ENCODE assay signal across 19 mouse cellular contexts in genomic region chr12:28868794-28869193, GRCm38 (mm10).
DNase-seq lines count a peak whose midpoint lies in the region; ATAC-seq and TF ChIP-seq lines count a peak whose summit lies in the region.
"Had no signal": no experiment of that assay in that cellular context is flagged by ENCODE, and none has a peak within 500 bp of the region (broad histone marks: within the 10 kb centered on the region; RNA-seq: fewer than 3 reads in every experiment).

No protein-coding gene starts in this region.

- no peaks in the 10 kb centered on the region for H3K9me3 ChIP-seq in hindbrain, postnatal 0 days (ENCODE audit: low read length)
- no peaks in the 10 kb centered on the region for H3K9me3 ChIP-seq in hindbrain, embryonic 16.5 days (ENCODE audit: control insufficient read depth, low read length)
- no peaks in the 10 kb centered on the region for H3K9me3 ChIP-seq in midbrain, embryonic 11.5 days (ENCODE audit: control insufficient read depth, low read length)
- H3K9me3 ChIP-seq in midbrain, embryonic 16.5 days (replicated peaks; ENCODE audit: control insufficient read depth, low read length, poor library complexity, severe bottlenecking) = no peaks in the 10 kb centered on the region
- H3K9me3 ChIP-seq: forebrain, embryonic 10.5 days; heart, embryonic 12.5 days; limb, embryonic 10.5 days had no signal

- H3K27ac ChIP-seq in hindbrain, postnatal 0 days = no peak overlapping the region
- no peak overlapping the region for H3K27ac ChIP-seq in hindbrain, embryonic 16.5 days (ENCODE audit: low read depth, low read length)
- no peak overlapping the region for H3K27ac ChIP-seq in midbrain, embryonic 11.5 days (ENCODE audit: low read depth, low read length)
- H3K27ac ChIP-seq in midbrain, embryonic 16.5 days (ENCODE audit: low read length) = no peak overlapping the region
- H3K27ac ChIP-seq: forebrain, embryonic 10.5 days; limb, embryonic 10.5 days; stomach, postnatal 0 days had no signal

- no peak overlapping the region for H3K4me3 ChIP-seq in hindbrain, postnatal 0 days (ENCODE audit: low read length)
- H3K4me3 ChIP-seq in hindbrain, embryonic 16.5 days (ENCODE audit: low read length) = no peak overlapping the region
- no peak overlapping the region for H3K4me3 ChIP-seq in midbrain, embryonic 11.5 days (ENCODE audit: low read depth, low read length)
- H3K4me3 ChIP-seq in midbrain, embryonic 16.5 days (ENCODE audit: low read depth, low read length) = no peak overlapping the region
- H3K4me3 ChIP-seq: forebrain, embryonic 10.5 days; heart, embryonic 12.5 days; limb, embryonic 10.5 days had no signal

- peak; percentile 48 to 62 for DNase-seq in cerebellum, postnatal 14 days
- DNase-seq in cerebellum, postnatal 36 days = no peak
- DNase-seq in hindbrain, postnatal 0 days (ENCODE audit: low spot score) = peak; percentile 33
- DNase-seq in midbrain, embryonic 11.5 days (ENCODE audit: low spot score, missing footprints) = peak; percentile 64
- no peak for DNase-seq in urinary bladder, postnatal 14 days (ENCODE audit: low spot score)
- DNase-seq: adrenal gland, postnatal 25 days; gastrocnemius, postnatal 25 days; heart, adult 18-20 months; heart, postnatal 10 days; kidney, adult 18-20 months; kidney, postnatal 4 days; lung, postnatal 4 days had no signal

- peaks cover 6% of the 10 kb centered on the region; the same call in 1 of the 2 replicates for H3K4me1 ChIP-seq in hindbrain, postnatal 0 days (ENCODE audit: insufficient read depth, low read length)
- H3K4me1 ChIP-seq in hindbrain, embryonic 16.5 days (ENCODE audit: control insufficient read depth, insufficient read depth, low read depth, low read length) = peaks cover 16% of the 10 kb centered on the region
- H3K4me1 ChIP-seq in midbrain, embryonic 11.5 days (ENCODE audit: control insufficient read depth, insufficient read depth, low read length) = no peaks in the 10 kb centered on the region
- H3K4me1 ChIP-seq in midbrain, embryonic 16.5 days (ENCODE audit: control insufficient read depth, insufficient read depth, low read length) = no peaks in the 10 kb centered on the region; the same call in 1 of the 2 replicates

- H3K4me2 ChIP-seq in hindbrain, postnatal 0 days (ENCODE audit: low read depth, low read length) = no peak overlapping the region
- H3K4me2 ChIP-seq in hindbrain, embryonic 16.5 days (ENCODE audit: low read length) = no peak overlapping the region
- no peak overlapping the region for H3K4me2 ChIP-seq in midbrain, embryonic 11.5 days
- no peak overlapping the region for H3K4me2 ChIP-seq in midbrain, embryonic 16.5 days (ENCODE audit: low read length)
- H3K4me2 ChIP-seq: heart, embryonic 12.5 days had no signal

- 0 out of 2 replicates have a peak, but pooled peaks cover 4% of the 10 kb centered on the region for H3K36me3 ChIP-seq in hindbrain, postnatal 0 days (ENCODE audit: insufficient read depth, low read length)
- H3K36me3 ChIP-seq in hindbrain, embryonic 16.5 days (ENCODE audit: control insufficient read depth, insufficient read depth, low read length) = 0 out of 2 replicates have a peak, but pooled peaks cover 2% of the 10 kb centered on the region
- H3K36me3 ChIP-seq in midbrain, embryonic 11.5 days (ENCODE audit: control insufficient read depth, insufficient read depth, low read length) = no peaks in the 10 kb centered on the region
- peaks cover 6% of the 10 kb centered on the region; the same call in 1 of the 2 replicates for H3K36me3 ChIP-seq in midbrain, embryonic 16.5 days (ENCODE audit: control insufficient read depth, insufficient read depth, low read length)

- WGBS in hindbrain, postnatal 0 days = 75% methylated on average over 4 of the region's 4 CpGs
- WGBS in hindbrain, embryonic 16.5 days = 87% methylated on average over 4 of the region's 4 CpGs
- 97% methylated on average over 4 of the region's 4 CpGs for WGBS in midbrain, embryonic 11.5 days
- WGBS in midbrain, embryonic 16.5 days = 91% methylated on average over 4 of the region's 4 CpGs

- TF ChIP-seq CTCF in hindbrain, postnatal 0 days (IDR thresholded peaks at IDR 0.05; ENCODE audit: low read depth) = peak; percentile 23; the same call in 1 of the 2 replicates

- no peak overlapping the region for H3K9ac ChIP-seq in hindbrain, postnatal 0 days (replicated peaks; ENCODE audit: low read length)
- H3K9ac ChIP-seq in hindbrain, embryonic 16.5 days (ENCODE audit: low read depth, low read length) = no peak overlapping the region
- H3K9ac ChIP-seq in midbrain, embryonic 11.5 days (ENCODE audit: low read length) = no peak overlapping the region
- H3K9ac ChIP-seq in midbrain, embryonic 16.5 days (ENCODE audit: low read depth, low read length) = no peak overlapping the region
- H3K9ac ChIP-seq: heart, embryonic 12.5 days had no signal

- ATAC-seq in hindbrain, postnatal 0 days = 0 out of 2 replicates have a peak, but pooled peaks have one; percentile 11
- no peak for ATAC-seq in hindbrain, embryonic 16.5 days
- ATAC-seq in midbrain, embryonic 11.5 days (ENCODE audit: low FRiP score) = no peak
- no peak for ATAC-seq in midbrain, embryonic 16.5 days
- ATAC-seq: inflammation-experienced regulatory T-cells, adult 6 months had no signal

- no peaks in the 10 kb centered on the region for H3K27me3 ChIP-seq in hindbrain, postnatal 0 days (ENCODE audit: insufficient read depth, low read length)
- H3K27me3 ChIP-seq in hindbrain, embryonic 16.5 days (replicated peaks; ENCODE audit: control insufficient read depth, insufficient read depth, low read length) = no peaks in the 10 kb centered on the region
- no peaks in the 10 kb centered on the region for H3K27me3 ChIP-seq in midbrain, embryonic 11.5 days (ENCODE audit: control insufficient read depth, insufficient read depth, low read length)
- H3K27me3 ChIP-seq in midbrain, embryonic 16.5 days (ENCODE audit: control insufficient read depth, insufficient read depth, low read depth, low read length) = no peaks in the 10 kb centered on the region

Comparison
In these comparisons a context has a peak if more than half of its experiments do, and no peak if none do; other contexts are left out.
1. DNase-seq: peak in cerebellum, postnatal 14 days (2 of 2), hindbrain, postnatal 0 days (single experiment) and midbrain, embryonic 11.5 days (single experiment); none in cerebellum, postnatal 36 days (0 of 2) and urinary bladder, postnatal 14 days (single experiment).